Mouse (Mus musculus) gastrocnemius, postnatal 10 days (tissue): ENCODE results near the gene C2. TPM values are rescaled to one million over a fixed set of nuclear protein-coding genes. Genes with fewer than 3 reads are reported as not detected.
A peak's percentile ranks its signal among the peaks of the same experiment; 100 is the strongest.

Source experiments
- DNase-seq: peaks from one replicate; pipeline ENCODE4 v3.0.0; 2021; ENCODE audit warnings: mixed read lengths
- total RNA-seq, 2 experiments: library from RNA; stranded (reverse); gene quantifications; 2 replicates each; pipeline ENCODE4 v1.2.3; 2021

The C2 gene
- total RNA-seq, 2 experiments from 2014 or later: 4.3 to 5.6 TPM

- no peak for DNase-seq
These were observed 16.9 kb downstream of the C2 start for GRCm38 (mm10) chr17:34881166-34881565.

GRCm38 (mm10) chr17:34879336-34879879 lies 18.7 kb downstream of the C2 start, which contains the start of gene Zbtb12:
Zbtb12 (plus strand) TSS chr17:34879483.
- DNase-seq: no peak

GRCm38 (mm10) chr17:34874321-34874720 lies 23.7 kb downstream of the C2 start:
- no peak for DNase-seq

GRCm38 (mm10) chr17:34865981-34866380 lies 32.1 kb downstream of the C2 start:
- no peak for DNase-seq

- DNase-seq: no peak
These were observed 35.5 kb downstream of the C2 start, which contains the start of gene Cfb for GRCm38 (mm10) chr17:34862416-34863081. Cfb (minus strand) TSS chr17:34862518.

GRCm38 (mm10) chr17:34861704-34862415 lies 36.2 kb downstream of the C2 start:
- DNase-seq: no peak

- DNase-seq: no peak
These were observed 37.6 kb downstream of the C2 start for GRCm38 (mm10) chr17:34860514-34860913.

- no peak for DNase-seq
These were observed 39.4 kb downstream of the C2 start for GRCm38 (mm10) chr17:34858670-34859069.

- DNase-seq: peak; percentile 67
These were observed 42.2 kb downstream of the C2 start for GRCm38 (mm10) chr17:34855825-34856224.

- no peak for DNase-seq
These were observed 43.3 kb downstream of the C2 start for GRCm38 (mm10) chr17:34854761-34855160.

- DNase-seq: no peak
These were observed 44.6 kb downstream of the C2 start for GRCm38 (mm10) chr17:34853511-34853910.

GRCm38 (mm10) chr17:34850517-34851125 lies 47.4 kb downstream of the C2 start:
- DNase-seq: no peak

GRCm38 (mm10) chr17:34849722-34850516 lies 48.1 kb downstream of the C2 start, which contains the start of the genes Skiv2l and Nelfe:
Skiv2l (minus strand) TSS chr17:34850210.
Nelfe (plus strand) TSS chr17:34850391.
- DNase-seq: peak; percentile 98

- DNase-seq: no peak
These were observed 50.5 kb downstream of the C2 start for GRCm38 (mm10) chr17:34847615-34848014.

GRCm38 (mm10) chr17:34847192-34847591 lies 50.9 kb downstream of the C2 start:
- no peak for DNase-seq

GRCm38 (mm10) chr17:34844884-34845283 lies 53.2 kb downstream of the C2 start:
- DNase-seq: no peak

GRCm38 (mm10) chr17:34840736-34841307 lies 57.2 kb downstream of the C2 start:
- DNase-seq: no peak

GRCm38 (mm10) chr17:34838785-34839184 lies 59.3 kb downstream of the C2 start:
- DNase-seq: no peak

GRCm38 (mm10) chr17:34837464-34838324 lies 60.4 kb downstream of the C2 start:
- peak; percentile 19 for DNase-seq

GRCm38 (mm10) chr17:34836856-34837221 lies 61.2 kb downstream of the C2 start, which contains the start of the genes Stk19 and Dxo:
Stk19 (minus strand) TSS chr17:34836945.
Dxo (plus strand) TSS chr17:34837019.
- DNase-seq: peak; percentile 96
